Mouse (Mus musculus) left cerebral cortex, adult 2 months (tissue): ENCODE measurements at regions not wholly inside any gene's neighbourhood (a gene's known extent, or its start where the extent isn't known, plus 50 kb on each side); places are given as distances from the start of the nearest gene placed in this dataset.
"Not testable (repeated sequence)": the region's sequence is repeated elsewhere in the genome, so short reads cannot be mapped to it uniquely, and the experiment has no call there.

Source experiments
- DNase-seq, 2 experiments: peaks; one replicate each; pipeline ENCODE4 v3.0.0; 2021 to 2022; ENCODE audit warnings: low spot score in 2 of 2, mixed read lengths in 1 of 2; ENCODE audit errors: extremely low spot score in 1 of 2
- H3K27ac ChIP-seq: fragments of 200-600 bp; 2 replicates; pipeline ENCODE4 v1.8.1; 2022
- H3K4me3 ChIP-seq: fragments of 200-600 bp; 2 replicates; pipeline ENCODE4 v1.8.1; 2022
- CTCF ChIP-seq: fragments of 200-600 bp; IDR thresholded peaks from 2 replicates; pipeline ENCODE4 v1.8.1; 2022; ENCODE audit warnings: antibody characterized with exemption, mild to moderate bottlenecking, moderate library complexity
- intact Hi-C: fragments of 180-260 bp; cut with DNase I; formaldehyde crosslinking; loops from one replicate; pipeline ENCODE4 v1.15.1; 2025

- Histone ChIP-seq H3K27ac (no peak overlapping the region), H3K4me3 (no peak overlapping the region)
- TF ChIP-seq CTCF: no peak
- intact Hi-C loops: no loop called here
- no peak for DNase-seq
These were observed 58.0 kb upstream of the Dmrta1 start for GRCm38 (mm10) chr4:89621260-89621659.

- no peak for DNase-seq
- Histone ChIP-seq H3K27ac (no peak overlapping the region), H3K4me3 (no peak overlapping the region)
- TF ChIP-seq CTCF: no peak
- intact Hi-C loops: no loop called here
These were observed 74.5 kb upstream of the Dmrta1 start for GRCm38 (mm10) chr4:89604721-89605120.

GRCm38 (mm10) chr4:89575529-89575928 is 103.7 kb upstream of the Dmrta1 start:
- peak; percentile 44 to 55 for DNase-seq
- no peak overlapping the region for H3K27ac ChIP-seq
- H3K4me3 ChIP-seq: no peak overlapping the region
- intact Hi-C loops: loop anchor here (1.0 kb wide), 1 partner anchor 121 kb away; no protein-coding TSS in a partner anchor
- TF ChIP-seq CTCF: peak; percentile 67

DNA sequence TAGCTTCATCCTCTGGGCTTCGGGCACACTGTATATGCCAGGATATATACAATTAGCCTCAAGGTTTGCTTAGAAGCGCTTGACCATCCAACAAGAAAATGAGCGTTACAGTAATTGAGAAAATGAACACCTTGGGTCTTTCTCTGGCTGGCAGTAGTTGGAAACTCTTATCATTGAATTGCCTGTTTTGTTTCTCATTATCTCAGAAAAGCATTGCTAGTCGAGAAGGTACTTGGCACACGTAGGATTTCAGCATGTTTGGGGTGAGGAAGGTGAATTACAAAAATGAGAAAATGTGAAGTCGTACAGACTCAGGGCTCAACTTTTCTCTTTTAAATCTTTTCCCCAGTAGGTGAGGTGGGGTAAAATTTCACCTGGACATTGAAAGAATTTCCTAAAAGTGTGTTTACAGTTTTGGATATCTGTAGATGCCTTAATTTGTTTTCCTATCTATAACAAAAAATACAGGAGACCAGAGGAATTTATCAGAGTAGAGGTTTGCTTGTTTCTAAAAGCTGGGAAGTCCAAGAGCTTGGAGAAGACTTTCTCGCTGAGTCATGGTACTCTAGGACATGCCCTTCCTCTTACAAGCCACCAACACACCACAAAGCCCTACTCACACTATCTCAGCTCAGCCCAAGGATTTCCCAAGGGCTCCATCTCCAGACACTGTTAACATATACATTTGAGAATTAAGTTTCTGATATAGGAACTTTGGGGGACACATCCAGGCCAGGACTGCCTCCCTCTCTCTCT is 124.3 kb upstream of the Dmrta1 start:
- no peak overlapping the region for H3K27ac ChIP-seq
- H3K4me3 ChIP-seq: no peak overlapping the region
- DNase-seq: no peak
- no peak for TF ChIP-seq CTCF
- intact Hi-C loops: no loop called here

DNA sequence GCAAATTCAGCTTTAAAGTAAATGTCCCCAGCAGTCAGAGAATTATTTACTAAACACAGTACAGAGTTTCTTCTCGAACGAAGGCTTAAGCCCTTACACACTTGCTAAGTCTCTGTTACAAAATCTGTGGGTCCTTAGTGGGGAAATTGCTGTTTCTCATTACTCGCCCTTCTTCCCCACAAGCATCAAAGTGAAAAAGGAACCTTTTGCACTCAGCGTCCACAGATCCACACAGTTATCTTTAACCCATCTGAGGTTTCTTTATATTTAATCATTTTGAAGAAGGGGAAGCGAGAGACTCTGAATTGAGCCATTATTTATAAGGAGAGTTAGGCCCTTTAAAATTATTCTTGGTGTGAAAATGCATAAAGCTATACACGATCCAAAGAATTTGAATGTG is 126.7 kb upstream of the Dmrta1 start:
- no peak for TF ChIP-seq CTCF
- Histone ChIP-seq H3K27ac (no peak overlapping the region), H3K4me3 (no peak overlapping the region)
- intact Hi-C loops: no loop called here
- DNase-seq: no peak

DNA sequence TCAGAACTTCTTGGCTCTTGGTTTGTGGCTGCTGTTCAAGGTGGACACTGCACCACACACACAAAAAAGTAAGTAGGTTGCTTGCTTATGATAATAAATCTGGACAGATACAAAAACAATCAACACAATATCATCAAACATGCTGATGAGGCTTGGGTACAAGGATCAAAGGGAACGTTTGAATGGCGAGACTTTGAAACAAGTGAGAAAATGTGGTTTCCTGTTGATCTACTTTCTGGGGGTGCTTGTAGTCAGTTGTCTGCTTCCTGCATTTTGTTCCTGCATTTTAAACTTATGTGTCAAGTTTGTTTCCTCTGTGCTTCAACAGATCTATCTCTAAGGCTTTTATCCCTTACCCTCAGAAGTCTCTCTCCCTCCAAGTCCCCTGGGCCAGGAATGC is 128.7 kb upstream of the Dmrta1 start:
- DNase-seq: no peak
- intact Hi-C loops: no loop called here
- Histone ChIP-seq H3K4me3 (no peak overlapping the region), H3K27ac (no peak overlapping the region)
- no peak for TF ChIP-seq CTCF

DNA sequence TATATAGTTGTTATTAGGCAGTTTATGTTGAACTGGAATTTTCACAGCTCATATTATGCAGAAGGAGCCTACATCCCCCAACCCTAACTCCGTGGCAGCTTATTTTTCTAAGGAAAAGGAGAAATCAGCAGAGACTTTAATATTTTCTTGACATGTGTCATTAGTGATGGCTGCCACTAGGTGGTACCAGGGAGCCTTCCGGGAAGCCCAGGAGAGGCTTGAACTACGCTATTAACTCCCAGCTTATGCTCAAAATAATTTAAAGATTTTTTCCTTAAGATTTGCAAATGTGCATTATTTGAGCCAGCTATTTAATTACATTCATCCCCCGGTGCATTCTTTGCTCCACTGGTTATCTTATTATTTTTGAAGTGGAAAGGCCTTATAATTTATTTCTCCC is 146.8 kb upstream of the Dmrta1 start:
- TF ChIP-seq CTCF: peak; percentile 91
- Histone ChIP-seq H3K4me3 (no peak overlapping the region), H3K27ac (no peak overlapping the region)
- DNase-seq: peak; percentile 35 to 53
- intact Hi-C loops: no loop called here

GRCm38 (mm10) chr4:89530050-89530911 is 149.0 kb upstream of the Dmrta1 start:
- no peak for TF ChIP-seq CTCF
- Histone ChIP-seq H3K27ac (no peak overlapping the region), H3K4me3 (no peak overlapping the region)
- DNase-seq: no peak
- intact Hi-C loops: no loop called here

DNA sequence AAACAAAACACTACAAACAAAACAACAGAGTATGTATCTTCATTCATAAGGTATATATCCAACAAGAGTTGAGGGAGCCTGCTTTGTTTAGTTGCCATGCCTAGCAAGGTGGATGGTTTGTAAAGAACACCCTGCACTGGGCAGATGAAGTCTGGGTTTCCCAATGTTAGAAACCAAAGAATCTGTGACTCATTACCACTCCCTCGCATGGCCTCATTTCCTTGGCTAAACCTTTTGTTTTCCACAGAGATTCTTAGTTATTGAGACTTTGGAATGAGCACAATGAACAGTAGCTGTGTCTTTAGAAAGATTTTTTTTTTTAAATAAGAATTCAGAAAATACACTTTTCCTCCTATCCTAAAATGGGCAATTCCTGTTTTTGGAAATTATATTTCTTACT is 151.3 kb upstream of the Dmrta1 start:
- intact Hi-C loops: loop anchor here (5.0 kb wide), 1 partner anchor 661 kb away; no protein-coding TSS in a partner anchor
- no peak for TF ChIP-seq CTCF
- Histone ChIP-seq H3K4me3 (no peak overlapping the region), H3K27ac (no peak overlapping the region)
- DNase-seq: no peak

DNA sequence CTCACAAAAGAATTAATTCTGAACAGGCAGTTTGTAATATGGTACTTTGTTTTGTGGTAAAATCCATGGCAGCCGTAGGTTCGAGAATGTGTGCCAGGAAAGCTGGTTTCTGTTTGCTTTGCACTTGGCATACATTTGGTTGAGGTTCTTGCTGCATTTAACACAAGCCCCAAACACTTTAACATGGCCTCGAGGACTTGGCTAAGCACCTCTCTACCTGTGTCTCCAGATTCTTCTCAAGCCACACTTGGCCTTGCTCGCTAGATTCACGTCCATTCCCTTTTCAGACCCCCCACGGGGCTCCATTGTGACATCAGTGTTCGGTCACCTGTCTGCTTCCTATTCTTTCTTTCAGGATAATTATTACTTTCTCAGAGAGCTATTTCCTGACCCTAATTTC is 151.9 kb upstream of the Dmrta1 start:
- intact Hi-C loops: loop anchor here (5.0 kb wide), 1 partner anchor 660 kb away; no protein-coding TSS in a partner anchor
- no peak for TF ChIP-seq CTCF

GRCm38 (mm10) chr4:89525525-89525924 is 153.7 kb upstream of the Dmrta1 start:
- H3K4me3 ChIP-seq, H3K27ac ChIP-seq, DNase-seq: not testable (repeated sequence)
- intact Hi-C loops: loop anchor here (5.0 kb wide), 1 partner anchor 658 kb away; no protein-coding TSS in a partner anchor

More for the DNA sequence above, 151.9 kb upstream of the Dmrta1 start:
- H3K4me3 ChIP-seq: no peak overlapping the region
- no peak for DNase-seq
- no peak overlapping the region for H3K27ac ChIP-seq
